Mouse (Mus musculus): ENCODE measurements around the gene Fbxl14. TPM values are rescaled to one million over a fixed set of nuclear protein-coding genes. Genes with fewer than 3 reads are reported as not detected.

The Fbxl14 gene
- polyA plus RNA-seq, 1 experiment: 38.6 TPM

- H3K27ac ChIP-seq (ENCODE audit: insufficient read depth, low read depth, low read length): peak overlapping the region; percentile 52
- 30% methylated on average over 12 of the region's 12 CpGs for WGBS
- no peaks in the 10 kb centered on the region for H3K36me3 ChIP-seq (ENCODE audit: control insufficient read depth, insufficient read depth, low read length)
- no peak overlapping the region for H3K4me3 ChIP-seq (ENCODE audit: insufficient read depth, low read depth, low read length)
- DNase-seq: peak; percentile 86
- peaks cover 5% of the 10 kb centered on the region; the same call in 1 of the 2 replicates for H3K4me1 ChIP-seq (ENCODE audit: control insufficient read depth, insufficient read depth, low read length)
- H3K27me3 ChIP-seq (replicated peaks; ENCODE audit: control insufficient read depth, insufficient read depth, low read length): no peaks in the 10 kb centered on the region
- TF ChIP-seq CTCF (conservative IDR thresholded peaks at IDR 0.05; ENCODE audit: insufficient read depth, insufficient read length, low read depth, low read length): peak; percentile 97
- no peak for TF ChIP-seq POLR2A (IDR thresholded peaks at IDR 0.05; ENCODE audit: low read depth, low read length)
Measured at GRCm38 (mm10) chr6:119443742-119444645, 35.5 kb upstream of the Fbxl14 start.

DNA sequence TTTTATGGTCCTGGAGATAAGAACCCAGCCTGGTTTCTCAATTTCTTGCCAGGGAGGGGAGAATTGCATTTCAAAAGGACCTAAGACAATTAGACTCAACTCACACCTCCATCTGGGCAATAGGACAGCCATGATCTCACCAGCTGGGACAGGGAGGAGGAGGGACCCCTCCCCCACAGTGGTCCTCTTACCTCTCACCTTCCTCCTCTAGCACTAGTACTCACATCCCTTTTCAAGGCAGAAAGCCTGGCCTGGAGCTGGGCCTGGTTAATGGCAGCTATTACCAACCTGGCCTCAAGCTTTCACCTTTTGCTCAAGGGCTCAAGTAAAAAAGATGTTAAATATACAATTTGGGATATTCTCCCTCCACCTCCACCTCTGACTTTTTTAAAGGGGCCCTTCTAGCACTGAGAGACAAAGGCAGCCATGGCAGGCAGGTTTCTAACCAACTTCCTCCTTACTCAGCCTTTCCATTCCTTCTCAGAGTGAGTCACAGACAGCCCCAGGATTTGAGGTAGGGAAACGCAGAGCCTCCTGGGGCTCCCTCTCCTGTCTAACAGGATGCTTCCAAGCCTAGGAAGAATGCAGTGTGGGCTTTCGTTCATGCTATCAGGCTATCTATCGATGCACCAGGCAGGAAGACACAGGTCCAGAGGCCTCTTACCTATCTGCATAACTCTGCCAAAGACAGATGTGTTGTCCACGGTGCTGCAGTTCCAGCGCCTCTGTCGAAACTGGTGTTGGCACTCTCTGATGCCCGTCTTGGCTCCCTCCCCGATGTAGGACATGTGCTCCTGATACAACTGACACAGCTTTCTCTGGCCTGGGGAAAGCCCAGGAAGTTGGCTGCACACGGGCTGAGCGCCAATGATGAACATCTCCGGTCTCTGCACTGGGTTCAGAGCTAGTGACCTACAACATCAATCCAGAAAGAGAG lies 33.5 kb upstream of the Fbxl14 start:
- Histone ChIP-seq H3K27me3 (replicated peaks; ENCODE audit: control insufficient read depth, insufficient read depth, low read length) (no peaks in the 10 kb centered on the region), H3K4me3 (ENCODE audit: insufficient read depth, low read depth, low read length) (no peak overlapping the region), H3K4me1 (ENCODE audit: control insufficient read depth, insufficient read depth, low read length) (peaks cover 5% of the 10 kb centered on the region; the same call in 1 of the 2 replicates), H3K36me3 (ENCODE audit: control insufficient read depth, insufficient read depth, low read length) (no peaks in the 10 kb centered on the region), H3K27ac (ENCODE audit: insufficient read depth, low read depth, low read length) (no peak overlapping the region)
- TF ChIP-seq POLR2A (IDR thresholded peaks at IDR 0.05; ENCODE audit: low read depth, low read length) (no peak), CTCF (conservative IDR thresholded peaks at IDR 0.05; ENCODE audit: insufficient read depth, insufficient read length, low read depth, low read length) (no peak)
- DNase-seq: no peak
- 62% methylated on average over 11 of the region's 11 CpGs for WGBS

- no peak for TF ChIP-seq POLR2A (IDR thresholded peaks at IDR 0.05; ENCODE audit: low read depth, low read length)
- TF ChIP-seq CTCF (conservative IDR thresholded peaks at IDR 0.05; ENCODE audit: insufficient read depth, insufficient read length, low read depth, low read length): no peak
- peak; percentile 56 for DNase-seq
- 25% methylated on average over 18 of the region's 18 CpGs for WGBS
Measured at GRCm38 (mm10) chr6:119448321-119449059, 31.0 kb upstream of the Fbxl14 start.

GRCm38 (mm10) chr6:119449060-119449499 lies 30.4 kb upstream of the Fbxl14 start:
- no peaks in the 10 kb centered on the region for H3K27me3 ChIP-seq (replicated peaks; ENCODE audit: control insufficient read depth, insufficient read depth, low read length)
- peaks cover 5% of the 10 kb centered on the region; the same call in 1 of the 2 replicates for H3K4me1 ChIP-seq (ENCODE audit: control insufficient read depth, insufficient read depth, low read length)
- 5% methylated on average over 23 of the region's 23 CpGs for WGBS
- H3K27ac ChIP-seq (ENCODE audit: insufficient read depth, low read depth, low read length): no peak overlapping the region
- no peak for TF ChIP-seq POLR2A (IDR thresholded peaks at IDR 0.05; ENCODE audit: low read depth, low read length)
- peak; percentile 57 for TF ChIP-seq CTCF (conservative IDR thresholded peaks at IDR 0.05; ENCODE audit: insufficient read depth, insufficient read length, low read depth, low read length)
- peak overlapping the region; percentile 27 for H3K4me3 ChIP-seq (ENCODE audit: insufficient read depth, low read depth, low read length)
- DNase-seq: peak; percentile 84
- H3K36me3 ChIP-seq (ENCODE audit: control insufficient read depth, insufficient read depth, low read length): no peaks in the 10 kb centered on the region

More at GRCm38 (mm10) chr6:119448321-119449059, 31.0 kb upstream of the Fbxl14 start:
- Histone ChIP-seq H3K4me3 (ENCODE audit: insufficient read depth, low read depth, low read length) (peak overlapping the region; percentile 27), H3K27me3 (replicated peaks; ENCODE audit: control insufficient read depth, insufficient read depth, low read length) (no peaks in the 10 kb centered on the region), H3K27ac (ENCODE audit: insufficient read depth, low read depth, low read length) (no peak overlapping the region), H3K4me1 (ENCODE audit: control insufficient read depth, insufficient read depth, low read length) (peaks cover 5% of the 10 kb centered on the region; the same call in 1 of the 2 replicates), H3K36me3 (ENCODE audit: control insufficient read depth, insufficient read depth, low read length) (no peaks in the 10 kb centered on the region)

- Histone ChIP-seq H3K4me3 (ENCODE audit: insufficient read depth, low read depth, low read length) (no peak overlapping the region), H3K4me1 (ENCODE audit: control insufficient read depth, insufficient read depth, low read length) (peaks cover 5% of the 10 kb centered on the region; the same call in 1 of the 2 replicates), H3K36me3 (ENCODE audit: control insufficient read depth, insufficient read depth, low read length) (no peaks in the 10 kb centered on the region), H3K27me3 (replicated peaks; ENCODE audit: control insufficient read depth, insufficient read depth, low read length) (no peaks in the 10 kb centered on the region), H3K27ac (ENCODE audit: insufficient read depth, low read depth, low read length) (no peak overlapping the region)
- TF ChIP-seq POLR2A (IDR thresholded peaks at IDR 0.05; ENCODE audit: low read depth, low read length) (no peak), CTCF (conservative IDR thresholded peaks at IDR 0.05; ENCODE audit: insufficient read depth, insufficient read length, low read depth, low read length) (no peak)
- 58% methylated on average over 14 of the region's 14 CpGs for WGBS
- no peak for DNase-seq
Measured at GRCm38 (mm10) chr6:119450965-119451943, 28.2 kb upstream of the Fbxl14 start.
